Mouse (Mus musculus) intestine, embryonic 16.5 days (tissue): Measurements from ENCODE around the gene Olfr1497. TPM values are rescaled to one million over a fixed set of nuclear protein-coding genes. Genes with fewer than 3 reads are reported as not detected.
"Not testable (repeated sequence)": the region's sequence is repeated elsewhere in the genome, so short reads cannot be mapped to it uniquely, and the experiment has no call there.

Source experiments
- ATAC-seq: fragments of 200-750 bp; cut with Nextera tagmentation; 2 replicates; pipeline ENCODE4 v1.8.0; 2017; ENCODE audit warnings: moderate TSS enrichment, moderate library complexity
- H3K27ac ChIP-seq: fragments of 300-500 bp; sonication (generic); 2 replicates; pipeline ENCODE4 v1.5.1; 2014; ENCODE audit warnings: mild to moderate bottlenecking, low read length
- H3K27me3 ChIP-seq: fragments of 300-500 bp; sonication (generic); replicated peaks from 2 replicates; pipeline ENCODE4 v1.6.1; 2014; ENCODE audit warnings: low read length, control low read depth, mixed read lengths; ENCODE audit not compliant: control insufficient read depth, insufficient read depth
- H3K36me3 ChIP-seq: fragments of 300-500 bp; sonication (generic); 2 replicates; pipeline ENCODE4 v1.6.1; 2014; ENCODE audit warnings: low read length, control low read depth; ENCODE audit not compliant: control insufficient read depth, insufficient read depth
- H3K4me1 ChIP-seq: fragments of 300-500 bp; sonication (generic); 2 replicates; pipeline ENCODE4 v1.6.1; 2014; ENCODE audit warnings: low read length, control low read depth, mixed read lengths; ENCODE audit not compliant: control insufficient read depth, insufficient read depth
- H3K4me2 ChIP-seq: fragments of 300-500 bp; sonication (generic); 2 replicates; pipeline ENCODE4 v1.6.1; 2014; ENCODE audit warnings: low read depth, low read length, control low read depth
- H3K4me3 ChIP-seq: fragments of 300-500 bp; sonication (generic); 2 replicates; pipeline ENCODE4 v1.5.1; 2014; ENCODE audit warnings: mild to moderate bottlenecking, low read length
- H3K9ac ChIP-seq: fragments of 300-500 bp; sonication (generic); 2 replicates; pipeline ENCODE4 v1.6.1; 2014; ENCODE audit warnings: low read depth, low read length
- H3K9me3 ChIP-seq: fragments of 300-500 bp; sonication (generic); 2 replicates; pipeline ENCODE4 v1.6.1; 2016; ENCODE audit warnings: low read length, control low read depth; ENCODE audit not compliant: control insufficient read depth
- WGBS: fragments of 180-500 bp; shearing (Covaris S2); extraction: QIAGEN DNeasy Blood & Tissue Kit; methylation state at CpG from one replicate; pipeline ENCODE4 v1.1.7; 2014; 5-methylcytosine and 5-hydroxymethylcytosine counted together
- polyA plus RNA-seq: library from polyadenylated mRNA; unstranded; fragments of >200 nt; fragmentation: Nextera tagmentation; extraction: Ambion mirVana; gene quantifications from 2 replicates; pipeline ENCODE4 v1.2.1, GENCODE M21; 2015

Gene Olfr1497
- not detected in 2 replicates for polyA plus RNA-seq

DNA sequence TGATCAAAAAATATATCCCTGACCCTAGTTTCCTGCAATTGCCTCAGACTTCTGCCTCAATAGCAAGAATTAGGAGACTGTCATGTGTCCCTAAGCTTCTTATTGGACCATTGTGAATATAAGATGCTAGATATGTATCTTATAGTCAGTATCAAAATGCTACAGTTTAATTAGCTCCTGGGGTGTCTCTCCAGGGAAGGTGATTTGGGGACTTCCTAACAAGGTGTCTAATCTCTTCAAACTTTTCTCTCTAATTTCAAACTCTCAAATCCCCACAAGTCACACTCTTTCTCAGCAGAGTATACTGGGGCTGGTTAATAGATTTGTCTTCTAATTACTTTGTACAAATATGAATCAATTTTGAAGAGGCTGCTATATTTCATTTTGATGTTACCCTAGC lies at the start of gene Olfr1497:
Olfr1497 (minus strand) TSS at position 101 of the 400 bp plus-strand sequence.
- Histone ChIP-seq H3K4me3 (no peak within 1 kb of the TSS), H3K4me1 (no peaks in the 10 kb centered on the region), H3K9ac (no peak within 1 kb of the TSS), H3K36me3 (no peaks in the 10 kb centered on the region), H3K27ac (no peak within 1 kb of the TSS), H3K9me3 (no peaks in the 10 kb centered on the region), H3K4me2 (no peak within 1 kb of the TSS), H3K27me3 (no peaks in the 10 kb centered on the region)
- no peak for ATAC-seq

DNA sequence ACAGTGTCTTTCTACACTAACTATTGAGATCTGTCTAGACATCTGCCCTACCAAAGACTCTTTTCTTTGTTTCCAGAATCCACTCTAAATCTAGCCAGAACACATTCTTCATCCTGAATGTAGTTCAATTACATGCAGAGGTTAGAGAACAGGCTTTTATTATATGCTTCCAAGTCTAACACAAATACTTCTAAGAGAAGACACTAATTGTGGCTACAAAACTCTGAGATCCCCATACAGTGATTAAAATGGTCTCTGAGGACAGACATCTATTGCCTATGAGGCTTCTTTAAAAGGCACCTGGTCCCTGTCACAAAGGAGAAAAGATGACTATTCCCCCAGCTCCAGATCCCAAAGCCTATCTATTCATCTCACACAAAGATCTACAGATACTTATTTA lies 32.4 kb upstream of the Olfr1497 start, which contains the start of gene Olfr1500:
Olfr1500 (minus strand) TSS at position 101 of the 400 bp plus-strand sequence.
- no peak within 1 kb of the TSS for H3K27ac ChIP-seq
- H3K9ac ChIP-seq: no peak within 1 kb of the TSS
- H3K9me3 ChIP-seq: no peaks in the 10 kb centered on the region
- no peaks in the 10 kb centered on the region for H3K27me3 ChIP-seq
- no peak within 1 kb of the TSS for H3K4me3 ChIP-seq
- no peaks in the 10 kb centered on the region for H3K4me1 ChIP-seq
- H3K36me3 ChIP-seq: no peaks in the 10 kb centered on the region
- no peak within 1 kb of the TSS for H3K4me2 ChIP-seq
- no peak for ATAC-seq

DNA sequence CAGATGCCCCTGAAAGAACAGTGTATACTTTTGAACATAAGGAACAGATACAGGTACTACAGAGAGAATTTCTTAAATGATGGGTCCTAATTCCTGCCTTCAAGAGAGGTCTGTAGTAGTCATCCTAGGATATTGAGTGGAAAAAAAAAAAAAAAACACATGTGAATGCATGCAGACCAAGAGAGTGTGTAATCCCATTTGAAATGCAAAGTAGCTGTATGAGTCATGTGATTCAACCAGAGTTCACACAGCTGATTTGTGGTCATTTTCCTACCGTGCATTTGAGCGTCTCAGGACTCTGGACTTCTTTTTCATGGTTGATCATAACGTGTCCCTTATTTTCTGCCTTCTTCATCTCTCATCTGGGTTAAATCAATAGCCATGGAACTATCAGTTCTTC lies 30.4 kb upstream of the Olfr1497 start:
- H3K27ac ChIP-seq: no peak overlapping the region
- no peaks in the 10 kb centered on the region for H3K27me3 ChIP-seq
- H3K36me3 ChIP-seq: no peaks in the 10 kb centered on the region
- no peak overlapping the region for H3K4me3 ChIP-seq
- 79% methylated on average over 3 of the region's 3 CpGs for WGBS
- no peaks in the 10 kb centered on the region for H3K9me3 ChIP-seq
- no peak for ATAC-seq
- H3K9ac ChIP-seq: no peak overlapping the region
- H3K4me1 ChIP-seq: no peaks in the 10 kb centered on the region
- no peak overlapping the region for H3K4me2 ChIP-seq

DNA sequence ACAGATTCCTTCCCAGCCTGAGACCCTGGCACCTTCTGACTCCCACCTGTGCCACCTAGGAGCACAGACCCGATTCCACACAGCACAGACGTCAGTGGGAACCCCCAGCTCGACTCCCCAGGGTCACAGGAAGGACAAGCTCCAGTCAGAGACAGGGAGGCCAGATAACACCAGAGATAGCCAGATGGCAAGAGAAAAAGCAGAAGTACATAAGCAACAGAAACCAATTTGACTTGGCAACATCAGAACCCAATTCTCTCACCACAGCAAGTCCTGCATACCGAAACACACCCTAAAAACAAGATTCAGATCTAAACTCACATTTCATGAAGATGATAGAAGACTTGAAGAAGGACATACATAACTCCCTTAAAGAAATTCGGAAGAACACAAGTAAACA lies 22.8 kb upstream of the Olfr1497 start:
- no peaks in the 10 kb centered on the region for H3K9me3 ChIP-seq
- 62% methylated on average over 5 of the region's 5 CpGs for WGBS
- no peak overlapping the region for H3K4me2 ChIP-seq
- no peak overlapping the region for H3K4me3 ChIP-seq
- H3K27me3 ChIP-seq: no peaks in the 10 kb centered on the region
- H3K4me1 ChIP-seq: no peaks in the 10 kb centered on the region
- no peak for ATAC-seq
- no peak overlapping the region for H3K27ac ChIP-seq
- no peak overlapping the region for H3K9ac ChIP-seq
- H3K36me3 ChIP-seq: no peaks in the 10 kb centered on the region

DNA sequence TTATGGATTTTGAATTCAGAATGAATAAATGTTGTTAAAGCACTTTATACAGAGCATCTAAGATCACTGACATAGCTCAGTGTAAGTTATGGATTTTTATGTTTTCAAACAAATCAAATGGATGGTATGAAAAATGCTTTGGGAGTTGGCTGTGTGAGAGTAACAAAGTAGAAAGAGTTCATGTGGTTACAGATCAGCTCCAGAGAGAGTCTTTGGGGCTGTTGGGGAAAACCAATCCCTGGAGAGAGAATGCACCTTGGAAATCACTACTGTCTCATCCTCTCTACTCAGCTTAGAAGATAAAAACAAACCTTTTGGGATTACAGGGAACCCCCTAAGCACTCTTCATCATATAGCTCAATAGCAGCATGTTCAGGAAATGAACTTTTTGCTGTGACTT lies 21.3 kb upstream of the Olfr1497 start, which contains the start of gene Olfr1499:
Olfr1499 (minus strand) TSS at position 101 of the 400 bp plus-strand sequence.
- H3K27ac ChIP-seq: no peak within 1 kb of the TSS
- H3K4me1 ChIP-seq: no peaks in the 10 kb centered on the region
- no peak within 1 kb of the TSS for H3K9ac ChIP-seq
- H3K4me2 ChIP-seq: no peak within 1 kb of the TSS
- ATAC-seq: no peak
- H3K9me3 ChIP-seq: no peaks in the 10 kb centered on the region
- H3K4me3 ChIP-seq: no peak within 1 kb of the TSS
- no peaks in the 10 kb centered on the region for H3K36me3 ChIP-seq
- H3K27me3 ChIP-seq: no peaks in the 10 kb centered on the region

DNA sequence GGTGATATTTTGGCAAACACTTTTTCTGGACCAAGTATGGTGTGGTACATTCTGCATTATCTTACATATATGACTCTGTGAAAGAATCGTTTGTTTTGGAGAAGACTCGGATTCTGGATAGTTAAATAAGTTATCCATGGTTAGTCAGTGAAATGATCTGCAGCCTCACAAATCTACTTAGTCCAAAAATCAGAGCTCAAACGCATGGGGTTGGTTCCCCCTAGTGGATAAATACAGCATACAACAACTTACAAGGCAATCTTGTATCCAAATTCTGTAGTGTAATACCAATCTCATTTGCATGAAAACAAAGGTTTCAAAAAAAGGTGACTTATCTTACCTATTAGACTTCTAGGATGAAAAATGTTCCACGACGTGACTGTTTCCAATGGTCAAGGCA lies 20.8 kb upstream of the Olfr1497 start:
- Histone ChIP-seq H3K27me3 (no peaks in the 10 kb centered on the region), H3K4me3 (no peak overlapping the region), H3K4me1 (no peaks in the 10 kb centered on the region), H3K36me3 (no peaks in the 10 kb centered on the region), H3K4me2 (no peak overlapping the region), H3K9ac (no peak overlapping the region), H3K27ac (no peak overlapping the region), H3K9me3 (no peaks in the 10 kb centered on the region)
- WGBS: 32% methylated on average over 5 of the region's 5 CpGs
- no peak for ATAC-seq

DNA sequence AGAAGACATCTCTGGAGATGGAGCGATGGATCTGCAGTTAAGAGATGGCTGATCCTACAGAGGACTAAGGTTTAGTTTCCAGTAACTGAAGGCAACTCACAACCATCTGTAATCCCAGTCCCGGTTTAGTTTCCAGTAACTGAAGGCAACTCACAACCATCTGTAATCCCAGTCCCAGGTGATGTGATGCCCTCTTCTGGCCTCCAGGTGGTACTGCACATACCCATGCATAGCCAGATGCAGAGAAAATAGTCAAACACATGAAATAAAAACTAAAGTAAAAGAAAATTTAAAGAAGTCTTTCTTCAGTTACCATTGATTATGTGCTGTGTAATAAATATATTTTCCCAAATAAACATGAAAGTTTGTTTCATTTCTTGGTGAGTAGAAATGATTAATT lies 14.8 kb upstream of the Olfr1497 start:
- ATAC-seq: no peak
- no peaks in the 10 kb centered on the region for H3K27me3 ChIP-seq

DNA sequence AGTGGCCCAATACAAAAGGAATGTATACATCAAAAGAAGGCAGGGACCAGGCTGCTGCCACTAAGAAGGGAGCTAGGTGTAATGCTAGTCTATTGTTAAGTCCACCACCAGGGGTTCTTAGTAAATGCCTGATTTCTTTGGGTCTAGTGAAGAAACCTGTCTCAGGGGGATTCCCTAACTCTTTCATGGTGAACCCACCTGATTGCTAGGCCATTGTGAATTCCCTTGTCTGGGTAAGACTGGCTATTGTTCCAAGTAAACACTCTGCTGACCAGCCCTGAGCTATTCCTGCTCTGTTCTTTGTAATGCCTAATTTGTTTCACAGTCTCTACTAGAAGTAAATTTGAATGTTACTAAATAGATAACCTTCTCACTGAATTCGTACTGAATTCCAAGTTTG lies 7.5 kb upstream of the Olfr1497 start:
- WGBS: 67% methylated on average over 1 of the region's 1 CpGs
- H3K27ac ChIP-seq, H3K9me3 ChIP-seq, H3K27me3 ChIP-seq, H3K4me3 ChIP-seq, ATAC-seq, H3K36me3 ChIP-seq, H3K9ac ChIP-seq, H3K4me2 ChIP-seq, H3K4me1 ChIP-seq: not testable (repeated sequence)

More for the DNA sequence above, 14.8 kb upstream of the Olfr1497 start:
- Histone ChIP-seq H3K9me3 (no peaks in the 10 kb centered on the region), H3K9ac (no peak overlapping the region), H3K36me3 (no peaks in the 10 kb centered on the region), H3K4me1 (no peaks in the 10 kb centered on the region), H3K4me2 (no peak overlapping the region), H3K27ac (no peak overlapping the region), H3K4me3 (no peak overlapping the region)
- WGBS: 51% methylated on average over 2 of the region's 2 CpGs

DNA sequence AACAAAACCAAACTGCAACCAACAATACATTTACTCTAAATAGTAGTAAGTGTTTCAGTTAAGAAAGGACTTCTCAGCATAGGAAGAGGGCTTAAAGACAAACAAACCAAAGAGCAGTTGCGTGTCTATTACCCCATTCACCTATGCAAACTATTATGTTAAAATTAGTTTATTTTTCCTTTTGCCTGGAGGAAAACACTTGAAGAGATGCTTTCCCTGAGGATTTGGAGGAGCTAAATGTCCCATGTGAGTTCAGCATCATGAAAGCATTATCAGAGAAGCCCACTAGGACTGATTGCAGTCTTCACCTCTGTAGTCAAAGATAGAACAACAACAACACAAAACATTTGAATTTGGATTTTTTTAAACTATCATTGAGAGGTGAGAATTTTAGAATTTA lies 20.4 kb downstream of the Olfr1497 start, which contains the start of gene Olfr1496:
Olfr1496 (plus strand) TSS at position 301 of the 400 bp plus-strand sequence.
- WGBS: 88% methylated on average over 1 of the region's 1 CpGs
- ATAC-seq: no peak
- no peaks in the 10 kb centered on the region for H3K27me3 ChIP-seq
- H3K27ac ChIP-seq: no peak within 1 kb of the TSS
- H3K4me2 ChIP-seq: no peak within 1 kb of the TSS
- H3K9me3 ChIP-seq: no peaks in the 10 kb centered on the region
- no peaks in the 10 kb centered on the region for H3K4me1 ChIP-seq
- H3K4me3 ChIP-seq: no peak within 1 kb of the TSS
- H3K36me3 ChIP-seq: no peaks in the 10 kb centered on the region
- H3K9ac ChIP-seq: no peak within 1 kb of the TSS

DNA sequence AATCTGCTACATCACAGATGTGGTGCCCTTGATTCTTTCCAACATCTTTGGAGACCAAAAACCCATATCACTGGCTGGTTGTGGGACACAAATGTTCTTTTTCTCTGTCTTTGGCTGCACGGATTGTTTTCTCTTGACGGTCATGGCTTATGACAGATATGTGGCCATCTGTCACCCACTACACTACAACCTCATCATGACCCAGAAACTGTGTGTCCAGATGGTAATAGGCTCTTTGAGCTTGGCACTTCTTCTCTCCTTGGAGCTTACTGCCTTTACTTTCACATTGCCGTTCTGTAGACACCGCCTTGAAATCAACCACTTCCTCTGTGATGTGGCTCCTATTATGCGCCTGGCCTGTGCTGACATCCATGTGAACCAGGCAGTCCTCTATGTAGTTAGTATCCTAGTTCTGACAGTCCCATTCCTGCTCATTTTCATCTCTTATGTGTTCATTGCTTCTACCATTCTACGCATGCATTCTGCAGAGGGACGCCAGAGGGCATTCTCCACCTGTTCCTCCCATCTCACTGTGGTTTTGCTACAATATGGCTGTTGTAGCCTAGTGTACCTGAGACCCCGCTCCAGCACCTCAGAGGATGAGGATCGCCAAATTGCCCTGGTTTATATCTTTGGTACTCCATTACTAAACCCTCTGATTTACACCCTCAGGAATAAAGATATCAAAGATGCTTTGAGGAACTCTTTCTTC lies 29.3 kb downstream of the Olfr1497 start:
- 93% methylated on average over 9 of the region's 9 CpGs for WGBS

More for the DNA sequence above, 29.3 kb downstream of the Olfr1497 start:
- Histone ChIP-seq H3K4me2 (no peak overlapping the region), H3K27ac (no peak overlapping the region), H3K36me3 (no peaks in the 10 kb centered on the region), H3K4me3 (no peak overlapping the region), H3K9me3 (no peaks in the 10 kb centered on the region), H3K4me1 (no peaks in the 10 kb centered on the region), H3K9ac (no peak overlapping the region), H3K27me3 (no peaks in the 10 kb centered on the region)
- ATAC-seq: no peak
